Mouse (Mus musculus) stomach, embryonic 16.5 days (tissue): ENCODE results near the gene Arhgap8. TPM values are rescaled to one million over a fixed set of nuclear protein-coding genes. Genes with fewer than 3 reads are reported as not detected.

ENCODE experiments used
- ATAC-seq: fragments of 200-750 bp; cut with Nextera tagmentation; 2 replicates; pipeline ENCODE4 v1.8.0; 2017; ENCODE audit warnings: moderate number of reproducible peaks, moderate TSS enrichment; ENCODE audit not compliant: insufficient read depth, low FRiP score
- H3K27ac ChIP-seq: fragments of 300-500 bp; sonication (generic); 2 replicates; pipeline ENCODE4 v1.5.1; 2014; ENCODE audit warnings: low read length
- H3K27me3 ChIP-seq: fragments of 300-500 bp; sonication (generic); 2 replicates; pipeline ENCODE4 v1.6.1; 2014; ENCODE audit warnings: low read length, control low read depth, mixed read lengths; ENCODE audit not compliant: control insufficient read depth, insufficient read depth
- H3K36me3 ChIP-seq: fragments of 300-500 bp; sonication (generic); 2 replicates; pipeline ENCODE4 v1.6.1; 2014; ENCODE audit warnings: low read length; ENCODE audit not compliant: control insufficient read depth, insufficient read depth
- H3K4me1 ChIP-seq: fragments of 300-500 bp; sonication (generic); 2 replicates; pipeline ENCODE4 v1.6.1; 2014; ENCODE audit warnings: low read length, control low read depth, mixed read lengths; ENCODE audit not compliant: control insufficient read depth, insufficient read depth
- H3K4me2 ChIP-seq: fragments of 300-500 bp; sonication (generic); 2 replicates; pipeline ENCODE4 v1.6.1; 2014; ENCODE audit warnings: low read depth, low read length, mixed read lengths
- H3K4me3 ChIP-seq: fragments of 300-500 bp; sonication (generic); replicated peaks from 2 replicates; pipeline ENCODE4 v1.5.1; 2014; ENCODE audit warnings: mild to moderate bottlenecking, low read length
- H3K9ac ChIP-seq: fragments of 300-500 bp; sonication (generic); 2 replicates; pipeline ENCODE4 v1.6.1; 2014; ENCODE audit warnings: low read length
- H3K9me3 ChIP-seq: fragments of 300-500 bp; sonication (generic); replicated peaks from 2 replicates; pipeline ENCODE4 v1.6.1; 2016; ENCODE audit warnings: low read length, control low read depth; ENCODE audit not compliant: control insufficient read depth
- WGBS: fragments of 180-500 bp; shearing (Covaris S2); extraction: QIAGEN DNeasy Blood & Tissue Kit; methylation state at CpG from one replicate; pipeline ENCODE4 v1.1.7; 2014; 5-methylcytosine and 5-hydroxymethylcytosine counted together
- polyA plus RNA-seq: library from polyadenylated mRNA; unstranded; fragments of >200 nt; fragmentation: Nextera tagmentation; extraction: Ambion mirVana; gene quantifications from 2 replicates; pipeline ENCODE4 v1.2.1, GENCODE M21; 2015

The Arhgap8 gene
- polyA plus RNA-seq, 1 experiment from 2014 or later = 12.6 TPM

DNA sequence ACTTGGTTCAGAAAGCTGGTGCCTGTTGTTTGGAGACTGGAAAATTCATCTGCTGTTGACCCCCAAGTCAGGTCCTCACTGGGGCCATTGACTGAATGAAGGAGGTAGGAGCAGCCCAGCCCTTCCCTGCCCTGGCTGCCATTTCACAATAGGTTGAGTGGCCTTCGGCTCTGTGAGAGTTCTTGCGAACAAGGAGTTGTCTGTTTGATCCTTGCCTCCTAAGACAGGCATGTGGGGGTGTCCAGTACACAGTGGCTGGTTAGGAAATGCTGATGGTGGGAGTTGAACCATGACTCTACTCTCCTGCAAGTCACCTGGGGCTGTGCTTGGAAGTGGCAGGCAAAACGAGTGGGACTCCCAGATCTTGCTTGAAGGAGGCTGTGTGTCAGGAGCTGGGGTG is 40.1 kb upstream of the Arhgap8 start:
- Histone ChIP-seq H3K27me3 (no peaks in the 10 kb centered on the region), H3K27ac (0 out of 2 replicates have a peak overlapping the region, but pooled peaks have one; percentile 88), H3K4me2 (no peak overlapping the region), H3K36me3 (no peaks in the 10 kb centered on the region), H3K9me3 (no peaks in the 10 kb centered on the region), H3K9ac (no peak overlapping the region), H3K4me3 (no peak overlapping the region), H3K4me1 (peaks cover 20% of the 10 kb centered on the region)
- 74% methylated on average over 3 of the region's 3 CpGs for WGBS
- no peak for ATAC-seq

DNA sequence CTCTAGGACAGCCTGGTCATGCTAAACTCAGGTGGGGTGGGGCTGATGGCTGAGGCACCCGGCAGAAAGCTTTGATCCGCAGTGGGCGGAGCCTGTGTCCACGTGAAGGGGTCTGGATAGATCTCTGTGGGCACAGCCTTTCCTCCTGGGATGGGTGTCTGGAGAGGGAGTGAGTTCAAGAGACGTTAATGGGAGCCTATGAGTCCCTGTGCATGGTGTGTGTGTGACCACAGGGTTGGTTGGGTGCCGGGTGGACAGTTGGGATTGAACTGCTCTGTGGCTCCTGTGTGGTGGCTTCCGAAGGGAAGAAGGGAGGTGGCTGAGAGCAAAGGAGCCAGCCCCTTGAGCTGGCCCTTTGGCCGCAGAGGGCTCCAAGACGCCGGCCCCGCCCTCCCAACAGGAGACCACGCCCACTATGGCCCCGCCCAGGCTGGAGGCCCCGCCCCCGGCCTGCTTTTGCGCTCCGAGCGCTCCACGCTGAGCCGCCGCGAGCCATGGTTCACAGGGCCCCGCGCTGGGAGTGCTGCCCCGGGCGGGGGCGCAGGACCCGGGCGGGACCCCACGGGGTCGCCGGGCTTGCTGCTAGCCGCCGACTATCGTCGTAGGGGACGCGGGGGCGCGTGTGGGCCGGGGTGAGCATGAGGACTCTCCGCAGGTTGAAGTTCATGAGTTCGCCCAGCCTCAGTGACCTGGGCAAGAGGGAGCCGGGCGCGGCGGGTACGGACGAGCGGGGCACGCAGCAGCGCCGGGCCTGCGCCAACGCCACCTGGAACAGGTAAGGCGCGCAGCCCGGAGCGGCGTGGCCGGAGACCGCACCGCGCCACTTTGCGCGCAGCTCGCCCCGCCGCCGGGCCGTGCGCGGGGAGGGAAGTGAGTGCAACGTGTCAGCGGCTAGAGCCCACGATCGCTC is 39.1 kb upstream of the Arhgap8 start:
- Histone ChIP-seq H3K4me3 (peak overlapping the region; percentile 84), H3K36me3 (no peaks in the 10 kb centered on the region), H3K27me3 (no peaks in the 10 kb centered on the region), H3K9me3 (no peaks in the 10 kb centered on the region), H3K4me2 (peak overlapping the region; percentile 78), H3K4me1 (peaks cover 27% of the 10 kb centered on the region), H3K27ac (peak overlapping the region; percentile 88), H3K9ac (peak overlapping the region; percentile 91)
- peak; percentile 79 for ATAC-seq
- WGBS = under 1% methylated on average over 66 of the region's 77 CpGs

DNA sequence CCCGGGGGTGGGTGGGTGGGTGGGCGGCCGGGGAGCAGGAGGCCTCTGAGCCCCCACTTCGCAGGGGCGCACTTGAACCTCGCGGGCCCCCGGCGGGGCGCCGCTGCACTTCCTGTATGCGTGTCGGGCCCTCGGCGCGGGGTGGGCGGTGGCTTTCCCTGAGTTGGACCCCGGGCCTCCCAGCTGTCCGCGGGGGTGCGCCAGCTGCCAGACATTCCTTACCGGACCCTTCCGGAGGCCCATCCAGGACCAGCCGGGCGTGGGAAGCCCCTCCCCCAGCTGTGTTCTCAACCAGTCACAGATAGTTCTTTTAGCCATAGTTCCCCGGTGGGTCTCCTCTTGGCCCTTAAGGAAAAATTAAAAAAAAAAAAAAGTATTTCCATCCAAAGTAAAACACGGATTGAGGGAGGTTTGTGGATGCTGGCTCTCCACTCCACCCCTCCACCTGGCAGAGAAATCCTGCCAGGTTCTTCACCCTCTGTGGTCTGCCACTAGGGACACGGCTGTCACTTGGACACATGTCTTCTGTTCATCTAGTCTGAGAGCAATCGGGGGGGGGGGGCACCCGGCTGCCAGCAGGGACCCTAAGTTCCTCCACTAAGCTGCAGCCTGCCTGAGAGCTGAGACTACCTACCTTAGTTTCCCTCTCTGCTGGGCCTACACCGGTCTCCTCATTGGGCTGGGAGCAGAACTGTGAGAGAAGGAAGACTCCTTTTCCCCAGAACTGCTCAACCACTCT is 38.2 kb upstream of the Arhgap8 start:
- H3K27ac ChIP-seq = peak overlapping the region; percentile 88
- peaks cover 27% of the 10 kb centered on the region for H3K4me1 ChIP-seq
- peak; percentile 74 for ATAC-seq
- H3K4me2 ChIP-seq = peak overlapping the region; percentile 78
- H3K9me3 ChIP-seq = no peaks in the 10 kb centered on the region
- H3K9ac ChIP-seq = peak overlapping the region; percentile 91
- H3K36me3 ChIP-seq = no peaks in the 10 kb centered on the region; the same call in 1 of the 2 replicates
- peak overlapping the region; percentile 84 for H3K4me3 ChIP-seq
- under 1% methylated on average over 29 of the region's 31 CpGs for WGBS
- H3K27me3 ChIP-seq = no peaks in the 10 kb centered on the region

DNA sequence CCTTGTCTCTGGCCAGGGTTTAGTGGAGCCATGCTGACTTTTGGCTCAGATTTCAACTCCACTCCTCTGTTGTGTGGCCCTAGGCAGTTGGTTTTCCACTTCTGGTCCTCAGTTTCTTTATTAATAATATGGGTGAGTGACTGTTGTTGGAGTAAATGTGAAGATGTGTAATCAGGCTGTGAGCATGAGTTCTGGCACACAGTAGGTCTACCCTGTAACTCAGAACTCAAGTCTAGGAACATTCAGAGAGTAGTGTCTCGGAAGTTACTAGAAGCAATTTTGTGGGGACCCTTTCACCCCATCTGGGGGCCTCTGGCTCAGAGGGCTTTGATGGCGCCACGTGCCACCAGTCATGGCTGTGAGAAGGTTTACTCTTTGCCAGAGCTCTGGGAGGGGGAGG is 37.6 kb upstream of the Arhgap8 start:
- peak overlapping the region; percentile 78 for H3K4me2 ChIP-seq

DNA sequence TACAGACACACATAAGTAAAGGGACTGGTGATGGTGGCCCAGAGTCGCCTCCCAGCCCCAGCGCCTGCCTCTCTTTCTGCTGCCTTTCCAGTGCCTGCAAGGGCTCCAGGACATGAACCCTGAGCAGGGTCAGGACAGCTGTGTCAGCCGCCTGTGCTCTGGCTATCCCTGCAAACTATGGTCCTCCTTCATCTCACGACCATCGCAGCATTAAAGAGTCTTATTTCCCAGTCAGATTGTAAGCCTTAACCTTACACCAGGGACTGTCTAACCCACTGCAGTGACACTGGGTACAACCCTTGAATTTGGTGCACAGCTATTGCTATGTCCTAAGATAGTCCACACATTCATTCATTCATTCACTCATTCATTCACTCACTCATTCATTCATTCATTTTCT is 37.0 kb upstream of the Arhgap8 start:
- ATAC-seq = no peak
- Histone ChIP-seq H3K4me1 (peaks cover 32% of the 10 kb centered on the region), H3K27me3 (no peaks in the 10 kb centered on the region), H3K9me3 (no peaks in the 10 kb centered on the region), H3K4me3 (0 out of 2 replicates have a peak overlapping the region, but pooled peaks have one; percentile 84), H3K27ac (no peak overlapping the region; the same call in 1 of the 2 replicates), H3K36me3 (no peaks in the 10 kb centered on the region; the same call in 1 of the 2 replicates), H3K4me2 (peak overlapping the region; percentile 78), H3K9ac (no peak overlapping the region; the same call in 1 of the 2 replicates)
- 82% methylated on average over 5 of the region's 5 CpGs for WGBS

More for the DNA sequence above, 37.6 kb upstream of the Arhgap8 start:
- Histone ChIP-seq H3K27ac (peak overlapping the region; percentile 88), H3K4me1 (peaks cover 28% of the 10 kb centered on the region), H3K27me3 (no peaks in the 10 kb centered on the region), H3K36me3 (no peaks in the 10 kb centered on the region; the same call in 1 of the 2 replicates), H3K4me3 (peak overlapping the region; percentile 84), H3K9me3 (no peaks in the 10 kb centered on the region), H3K9ac (peak overlapping the region; percentile 91)
- ATAC-seq = no peak
- 70% methylated on average over 3 of the region's 3 CpGs for WGBS

DNA sequence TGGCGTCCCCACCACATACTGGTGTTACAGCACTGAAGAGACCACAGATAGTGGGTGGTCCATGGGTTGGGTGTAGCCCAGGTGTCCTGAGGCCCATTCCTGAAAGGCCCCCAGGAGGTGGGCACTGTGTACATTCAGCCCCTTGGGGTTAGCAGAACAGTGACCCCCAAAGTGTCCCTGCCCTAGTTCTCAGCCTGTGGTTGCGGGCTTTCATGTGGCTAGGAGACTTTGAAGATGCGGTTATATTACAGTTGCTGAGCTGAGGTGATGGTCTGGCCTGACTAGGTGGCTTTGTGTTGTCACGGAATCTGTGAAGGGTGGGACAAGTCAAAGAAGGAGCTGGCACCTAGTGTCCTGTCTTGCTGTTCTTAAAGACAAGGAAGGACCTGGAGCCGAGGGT is 35.3 kb upstream of the Arhgap8 start:
- H3K27ac ChIP-seq = no peak overlapping the region
- H3K9me3 ChIP-seq = no peaks in the 10 kb centered on the region
- 78% methylated on average over 5 of the region's 5 CpGs for WGBS
- no peak overlapping the region for H3K4me2 ChIP-seq
- no peak overlapping the region for H3K9ac ChIP-seq
- H3K27me3 ChIP-seq = no peaks in the 10 kb centered on the region
- H3K4me3 ChIP-seq = no peak overlapping the region
- ATAC-seq = no peak
- peaks cover 32% of the 10 kb centered on the region for H3K4me1 ChIP-seq
- no peaks in the 10 kb centered on the region; the same call in 1 of the 2 replicates for H3K36me3 ChIP-seq

DNA sequence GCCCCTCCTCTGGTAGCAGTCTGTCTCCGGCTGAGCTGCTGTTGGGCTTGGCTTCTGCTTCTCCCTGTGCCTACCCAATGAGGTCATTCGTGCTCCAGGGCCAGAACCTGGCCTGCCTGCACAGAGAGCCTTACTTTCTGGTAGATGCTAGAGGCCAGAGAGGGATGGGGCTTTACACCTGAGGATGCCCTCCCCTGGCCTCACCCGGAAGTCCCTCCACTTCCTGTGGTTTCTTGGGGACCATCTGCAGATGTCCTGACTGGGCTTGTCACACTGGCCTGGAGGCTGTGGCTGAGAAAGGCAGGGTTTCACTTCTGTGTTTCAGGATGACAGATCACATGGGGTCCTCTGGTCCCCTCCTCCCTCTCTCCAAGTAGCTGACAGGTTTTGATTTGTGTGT is 34.4 kb upstream of the Arhgap8 start:
- Histone ChIP-seq H3K9me3 (no peaks in the 10 kb centered on the region), H3K27ac (no peak overlapping the region), H3K4me1 (peaks cover 29% of the 10 kb centered on the region), H3K9ac (no peak overlapping the region), H3K36me3 (peaks cover under 1% of the 10 kb centered on the region; the same call in 1 of the 2 replicates), H3K4me3 (no peak overlapping the region), H3K4me2 (no peak overlapping the region), H3K27me3 (no peaks in the 10 kb centered on the region)
- ATAC-seq = no peak
- 62% methylated on average over 3 of the region's 3 CpGs for WGBS

DNA sequence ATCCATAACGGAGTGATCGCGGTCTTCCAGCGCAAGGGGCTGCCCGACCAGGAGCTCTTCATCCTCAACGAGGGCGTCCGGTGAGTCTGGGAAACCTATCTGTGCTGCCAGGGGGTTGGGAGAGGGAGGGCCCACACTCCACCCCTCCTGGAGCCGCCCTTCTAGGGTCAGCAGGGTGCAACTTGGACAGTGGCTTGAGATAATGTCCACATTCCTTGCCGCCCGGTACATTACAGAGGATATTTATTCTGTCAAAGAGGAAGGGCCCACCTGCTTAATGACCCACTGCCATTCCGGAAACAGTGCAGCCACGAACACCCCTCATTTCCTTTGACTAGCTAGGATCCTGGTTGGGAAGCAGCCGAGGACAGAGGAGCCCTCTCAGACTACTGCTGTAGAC is 31.9 kb upstream of the Arhgap8 start:
- Histone ChIP-seq H3K4me3 (no peak overlapping the region), H3K9ac (no peak overlapping the region), H3K36me3 (peaks cover 4% of the 10 kb centered on the region; the same call in 1 of the 2 replicates), H3K27me3 (no peaks in the 10 kb centered on the region), H3K4me2 (no peak overlapping the region), H3K4me1 (peaks cover 15% of the 10 kb centered on the region), H3K9me3 (no peaks in the 10 kb centered on the region), H3K27ac (peak overlapping the region; percentile 20; the same call in 1 of the 2 replicates)
- 55% methylated on average over 14 of the region's 14 CpGs for WGBS
- ATAC-seq = no peak

DNA sequence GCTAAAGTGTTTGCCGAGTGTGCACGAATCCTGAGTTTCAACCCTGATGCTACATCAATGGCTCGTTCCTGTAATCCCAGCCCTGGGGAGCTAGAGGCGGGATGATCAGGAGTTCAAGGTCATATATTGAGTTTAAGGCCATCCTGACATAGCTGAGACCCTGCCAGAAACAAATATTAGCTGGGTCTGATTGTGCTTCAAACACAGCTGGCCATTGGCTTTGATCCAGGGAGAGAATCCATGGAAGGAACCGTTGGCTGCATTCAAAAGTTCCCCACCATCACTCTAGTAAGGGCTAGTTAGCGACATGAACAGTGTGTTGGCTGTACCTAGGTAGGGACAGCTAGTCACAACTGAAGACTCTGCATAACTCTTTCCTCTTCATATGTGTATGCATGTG is 30.5 kb upstream of the Arhgap8 start:
- H3K36me3 ChIP-seq = peaks cover 9% of the 10 kb centered on the region; the same call in 1 of the 2 replicates

More for the DNA sequence above, 30.5 kb upstream of the Arhgap8 start:
- H3K4me1 ChIP-seq = peaks cover 12% of the 10 kb centered on the region
- ATAC-seq = no peak
- 54% methylated on average over 6 of the region's 6 CpGs for WGBS
- no peak overlapping the region for H3K9ac ChIP-seq
- H3K4me2 ChIP-seq = no peak overlapping the region
- H3K27ac ChIP-seq = no peak overlapping the region
- H3K4me3 ChIP-seq = no peak overlapping the region
- H3K27me3 ChIP-seq = no peaks in the 10 kb centered on the region
- no peaks in the 10 kb centered on the region for H3K9me3 ChIP-seq
